Mouse (Mus musculus): ENCODE results near the gene Mgea5. TPM values are rescaled to one million over a fixed set of nuclear protein-coding genes. Genes with fewer than 3 reads are reported as not detected.

Gene Mgea5
- total and polyA plus RNA-seq, 2 experiments from 2014 or later = 78.0 to 135 TPM

- no peak overlapping the region for H3K27ac ChIP-seq
Measured at GRCm38 (mm10) chr19:45789888-45790874, 6.5 kb upstream of the Mgea5 start.

GRCm38 (mm10) chr19:45789365-45789764 lies 5.7 kb upstream of the Mgea5 start:
- 79% methylated on average over 7 of the region's 7 CpGs for WGBS
- TF ChIP-seq CTCF (IDR thresholded peaks at IDR 0.05; ENCODE audit: low read depth) = no peak
- ATAC-seq (no peak), DNase-seq (ENCODE audit: low spot score) (no peak)
- no peak overlapping the region for H3K9ac ChIP-seq (replicated peaks; ENCODE audit: low read length)
- no peaks in the 10 kb centered on the region for H3K27me3 ChIP-seq (ENCODE audit: insufficient read depth, low read length)
- no peaks in the 10 kb centered on the region for H3K4me1 ChIP-seq (ENCODE audit: insufficient read depth, low read length)
- H3K27ac ChIP-seq = no peak overlapping the region
- no peaks in the 10 kb centered on the region for H3K36me3 ChIP-seq (ENCODE audit: insufficient read depth, low read length)
- H3K9me3 ChIP-seq (ENCODE audit: low read length) = no peaks in the 10 kb centered on the region
- no peak overlapping the region for H3K4me2 ChIP-seq (ENCODE audit: low read depth, low read length)
- no peak overlapping the region for H3K4me3 ChIP-seq (ENCODE audit: low read length)

More at GRCm38 (mm10) chr19:45789888-45790874, 6.5 kb upstream of the Mgea5 start:
- DNase-seq (ENCODE audit: low spot score) (no peak), ATAC-seq (no peak)
- H3K9me3 ChIP-seq (ENCODE audit: low read length) = no peaks in the 10 kb centered on the region
- H3K36me3 ChIP-seq (ENCODE audit: insufficient read depth, low read length) = no peaks in the 10 kb centered on the region
- H3K4me3 ChIP-seq (ENCODE audit: low read length) = no peak overlapping the region
- no peaks in the 10 kb centered on the region for H3K27me3 ChIP-seq (ENCODE audit: insufficient read depth, low read length)
- no peak overlapping the region for H3K9ac ChIP-seq (replicated peaks; ENCODE audit: low read length)
- 79% methylated on average over 13 of the region's 13 CpGs for WGBS
- H3K4me1 ChIP-seq (ENCODE audit: insufficient read depth, low read length) = no peaks in the 10 kb centered on the region
- no peak for TF ChIP-seq CTCF (IDR thresholded peaks at IDR 0.05; ENCODE audit: low read depth)
- no peak overlapping the region for H3K4me2 ChIP-seq (ENCODE audit: low read depth, low read length)

- Histone ChIP-seq H3K4me3 (ENCODE audit: low read length) (no peak overlapping the region), H3K4me2 (ENCODE audit: low read depth, low read length) (no peak overlapping the region), H3K9ac (replicated peaks; ENCODE audit: low read length) (no peak overlapping the region), H3K9me3 (ENCODE audit: low read length) (no peaks in the 10 kb centered on the region), H3K27ac (no peak overlapping the region), H3K4me1 (ENCODE audit: insufficient read depth, low read length) (0 out of 2 replicates have a peak, but pooled peaks cover 4% of the 10 kb centered on the region), H3K27me3 (ENCODE audit: insufficient read depth, low read length) (no peaks in the 10 kb centered on the region), H3K36me3 (ENCODE audit: insufficient read depth, low read length) (no peaks in the 10 kb centered on the region)
- TF ChIP-seq CTCF (IDR thresholded peaks at IDR 0.05; ENCODE audit: low read depth) = no peak
- ATAC-seq (no peak), DNase-seq (ENCODE audit: low spot score) (no peak)
- WGBS = 86% methylated on average over 4 of the region's 4 CpGs
Measured at GRCm38 (mm10) chr19:45788337-45788736, 4.7 kb upstream of the Mgea5 start.

- TF ChIP-seq CTCF (IDR thresholded peaks at IDR 0.05; ENCODE audit: low read depth) = no peak
- no peaks in the 10 kb centered on the region for H3K9me3 ChIP-seq (ENCODE audit: low read length)
- H3K36me3 ChIP-seq (ENCODE audit: insufficient read depth, low read length) = no peaks in the 10 kb centered on the region
- 78% methylated on average over 3 of the region's 3 CpGs for WGBS
- H3K27me3 ChIP-seq (ENCODE audit: insufficient read depth, low read length) = no peaks in the 10 kb centered on the region
- no peak overlapping the region for H3K27ac ChIP-seq
- H3K4me2 ChIP-seq (ENCODE audit: low read depth, low read length) = no peak overlapping the region
- H3K4me1 ChIP-seq (ENCODE audit: insufficient read depth, low read length) = 0 out of 2 replicates have a peak, but pooled peaks cover 4% of the 10 kb centered on the region
- ATAC-seq (no peak), DNase-seq (ENCODE audit: low spot score) (no peak)
- no peak overlapping the region for H3K9ac ChIP-seq (replicated peaks; ENCODE audit: low read length)
- no peak overlapping the region for H3K4me3 ChIP-seq (ENCODE audit: low read length)
Measured at GRCm38 (mm10) chr19:45787450-45787849, 3.8 kb upstream of the Mgea5 start.

- Histone ChIP-seq H3K4me1 (ENCODE audit: insufficient read depth, low read length) (0 out of 2 replicates have a peak, but pooled peaks cover 11% of the 10 kb centered on the region), H3K9me3 (ENCODE audit: low read length) (no peaks in the 10 kb centered on the region), H3K9ac (replicated peaks; ENCODE audit: low read length) (no peak overlapping the region), H3K27me3 (ENCODE audit: insufficient read depth, low read length) (no peaks in the 10 kb centered on the region), H3K4me2 (ENCODE audit: low read depth, low read length) (no peak overlapping the region), H3K27ac (no peak overlapping the region), H3K4me3 (ENCODE audit: low read length) (no peak overlapping the region), H3K36me3 (ENCODE audit: insufficient read depth, low read length) (no peaks in the 10 kb centered on the region)
- 55% methylated on average over 3 of the region's 3 CpGs for WGBS
- ATAC-seq (no peak), DNase-seq (ENCODE audit: low spot score) (no peak)
- no peak for TF ChIP-seq CTCF (IDR thresholded peaks at IDR 0.05; ENCODE audit: low read depth)
Measured at GRCm38 (mm10) chr19:45785470-45785869, 1.8 kb upstream of the Mgea5 start.

GRCm38 (mm10) chr19:45783933-45784576 lies 418 bp upstream of the Mgea5 start:
- no peaks in the 10 kb centered on the region for H3K9me3 ChIP-seq (ENCODE audit: low read length)
- no peak overlapping the region for H3K9ac ChIP-seq (replicated peaks; ENCODE audit: low read length)
- no peaks in the 10 kb centered on the region for H3K27me3 ChIP-seq (ENCODE audit: insufficient read depth, low read length)
- WGBS = 38% methylated on average over 17 of the region's 17 CpGs
- TF ChIP-seq CTCF (IDR thresholded peaks at IDR 0.05; ENCODE audit: low read depth) = no peak
- ATAC-seq (no peak), DNase-seq (ENCODE audit: low spot score) (no peak)
- peak overlapping the region; percentile 62 for H3K4me2 ChIP-seq (ENCODE audit: low read depth, low read length)
- H3K27ac ChIP-seq = peak overlapping the region; percentile 99
- H3K4me1 ChIP-seq (ENCODE audit: insufficient read depth, low read length) = 0 out of 2 replicates have a peak, but pooled peaks cover 11% of the 10 kb centered on the region
- H3K36me3 ChIP-seq (ENCODE audit: insufficient read depth, low read length) = peaks cover 3% of the 10 kb centered on the region; the same call in 1 of the 2 replicates
- peak overlapping the region; percentile 83 for H3K4me3 ChIP-seq (ENCODE audit: low read length)

All from hindbrain, postnatal 0 days (tissue).